Mouse (Mus musculus) lung, adult 18-20 months (tissue): Measurements from ENCODE around the gene Pafah1b3.

Experiments used
- DNase-seq, 2 experiments: peaks; one replicate each; pipeline ENCODE4 v3.0.0; 2022; ENCODE audit warnings: mixed read lengths in 2 of 2

Pafah1b3 gene

GRCm38 (mm10) chr7:25279861-25280791, 17.7 kb downstream of the Pafah1b3 start:
- peak; percentile 64 to 76 for DNase-seq

- peak; percentile 88 for DNase-seq
Observed at GRCm38 (mm10) chr7:25279076-25279860, 18.5 kb downstream of the Pafah1b3 start.

- peak; percentile 89 to 92 for DNase-seq
Observed at GRCm38 (mm10) chr7:25278341-25279075, 19.3 kb downstream of the Pafah1b3 start.

GRCm38 (mm10) chr7:25277998-25278340, 19.8 kb downstream of the Pafah1b3 start:
- DNase-seq: no peak

GRCm38 (mm10) chr7:25277405-25277804, 20.4 kb downstream of the Pafah1b3 start:
- DNase-seq: no peak

- DNase-seq: no peak
Observed at GRCm38 (mm10) chr7:25275555-25276298, 22.1 kb downstream of the Pafah1b3 start.

GRCm38 (mm10) chr7:25274996-25275395, 22.8 kb downstream of the Pafah1b3 start:
- no peak for DNase-seq

GRCm38 (mm10) chr7:25274571-25274970, 23.2 kb downstream of the Pafah1b3 start:
- no peak for DNase-seq

- DNase-seq: no peak
Observed at GRCm38 (mm10) chr7:25273259-25274241, 24.2 kb downstream of the Pafah1b3 start.

GRCm38 (mm10) chr7:25272445-25273258, 25.1 kb downstream of the Pafah1b3 start:
- no peak for DNase-seq

- DNase-seq: no peak
Observed at GRCm38 (mm10) chr7:25271651-25272444, 25.9 kb downstream of the Pafah1b3 start.

GRCm38 (mm10) chr7:25270652-25271633, 26.8 kb downstream of the Pafah1b3 start:
- DNase-seq: no peak

GRCm38 (mm10) chr7:25269545-25270271, 28.1 kb downstream of the Pafah1b3 start:
- DNase-seq: no peak

GRCm38 (mm10) chr7:25269029-25269428, 28.8 kb downstream of the Pafah1b3 start:
- no peak for DNase-seq

GRCm38 (mm10) chr7:25268588-25268987, 29.2 kb downstream of the Pafah1b3 start:
- no peak for DNase-seq

GRCm38 (mm10) chr7:25267751-25268463, 29.9 kb downstream of the Pafah1b3 start:
- peak; percentile 100 for DNase-seq
